Mouse (Mus musculus) retina, postnatal 7 days (tissue): ENCODE results near the gene Ptprt.
"Not testable (repeated sequence)": the region's sequence is repeated elsewhere in the genome, so short reads cannot be mapped to it uniquely, and the experiment has no call there.

Source experiments
- DNase-seq: peaks from one replicate; pipeline ENCODE4 v3.0.0-alpha.2; 2012; ENCODE audit warnings: low read depth, low spot score

Ptprt gene

GRCm38 (mm10) chr2:162217896-162218295, 443.1 kb downstream of the Ptprt start:
- no peak for DNase-seq

- no peak for DNase-seq
Observed at GRCm38 (mm10) chr2:162212397-162212796, 448.6 kb downstream of the Ptprt start.

GRCm38 (mm10) chr2:162210564-162210963, 450.4 kb downstream of the Ptprt start:
- no peak for DNase-seq

- DNase-seq: no peak
Observed at GRCm38 (mm10) chr2:162197316-162197715, 463.6 kb downstream of the Ptprt start.

- DNase-seq: no peak
Observed at GRCm38 (mm10) chr2:162182621-162183475, 478.1 kb downstream of the Ptprt start.

GRCm38 (mm10) chr2:162181826-162182225, 479.1 kb downstream of the Ptprt start:
- DNase-seq: no peak

GRCm38 (mm10) chr2:162172529-162172928, 488.4 kb downstream of the Ptprt start:
- no peak for DNase-seq

- no peak for DNase-seq
Observed at GRCm38 (mm10) chr2:162141845-162142411, 519.0 kb downstream of the Ptprt start.

- DNase-seq: not testable (repeated sequence)
Observed at GRCm38 (mm10) chr2:162136176-162136575, 524.8 kb downstream of the Ptprt start.

GRCm38 (mm10) chr2:162131607-162132304, 529.2 kb downstream of the Ptprt start:
- DNase-seq: no peak

GRCm38 (mm10) chr2:162129896-162130295, 531.1 kb downstream of the Ptprt start:
- DNase-seq: no peak

- DNase-seq: no peak
Observed at GRCm38 (mm10) chr2:162118041-162118440, 542.9 kb downstream of the Ptprt start.

- no peak for DNase-seq
Observed at GRCm38 (mm10) chr2:162082391-162082790, 578.6 kb downstream of the Ptprt start.

GRCm38 (mm10) chr2:162080717-162081398, 580.1 kb downstream of the Ptprt start:
- DNase-seq: no peak

- DNase-seq: no peak
Observed at GRCm38 (mm10) chr2:162078571-162079280, 582.2 kb downstream of the Ptprt start.

- DNase-seq: no peak
Observed at GRCm38 (mm10) chr2:162052816-162053215, 608.1 kb downstream of the Ptprt start.

GRCm38 (mm10) chr2:162050198-162050597, 610.7 kb downstream of the Ptprt start:
- no peak for DNase-seq

GRCm38 (mm10) chr2:162035615-162036014, 625.3 kb downstream of the Ptprt start:
- no peak for DNase-seq

- DNase-seq: peak; percentile 6
Observed at GRCm38 (mm10) chr2:162031636-162032035, 629.3 kb downstream of the Ptprt start.

- no peak for DNase-seq
Observed at GRCm38 (mm10) chr2:162001016-162001415, 659.9 kb downstream of the Ptprt start.

GRCm38 (mm10) chr2:161982311-161982710, 678.6 kb downstream of the Ptprt start:
- no peak for DNase-seq
